Mouse (Mus musculus): Measurements from ENCODE around the gene Endog. TPM values are rescaled to one million over a fixed set of nuclear protein-coding genes. Genes with fewer than 3 reads are reported as not detected.

The Endog gene
- polyA plus RNA-seq, 1 experiment from 2014 or later = 58.2 TPM

DNA sequence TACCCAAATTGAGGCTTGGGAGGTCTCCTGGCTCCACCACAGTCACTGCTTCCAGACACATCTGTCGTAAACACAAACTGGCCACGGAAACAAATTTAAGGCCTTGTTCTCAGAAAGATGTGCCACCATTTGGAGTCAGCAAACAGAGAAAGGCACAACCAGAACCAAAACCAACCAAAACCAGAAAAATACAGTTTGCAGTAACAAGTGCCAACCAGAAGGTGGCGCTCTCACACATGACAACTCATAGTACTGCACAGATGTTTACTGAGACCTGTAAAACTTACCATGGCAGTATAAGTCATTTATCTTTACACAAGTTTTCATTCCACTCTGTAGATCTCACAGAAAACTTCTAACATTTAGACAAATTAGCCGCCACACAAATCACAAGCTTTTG is 4.6 kb upstream of the Endog start:
- 63% methylated on average over 4 of the region's 4 CpGs for WGBS
- H3K4me2 ChIP-seq (ENCODE audit: low read length) = no peak overlapping the region
- TF ChIP-seq CTCF (IDR thresholded peaks at IDR 0.05; ENCODE audit: low read depth) = peak; percentile 50
- H3K36me3 ChIP-seq (ENCODE audit: insufficient read depth, low read length) = no peaks in the 10 kb centered on the region
- H3K27ac ChIP-seq = no peak overlapping the region
- no peak for ATAC-seq (replicated peaks; ENCODE audit: low FRiP score, low read depth)
- no peak overlapping the region for H3K9ac ChIP-seq (ENCODE audit: low read depth, low read length)
- no peak for DNase-seq (ENCODE audit: low spot score)
- H3K27me3 ChIP-seq (ENCODE audit: insufficient read depth, low read length) = no peaks in the 10 kb centered on the region
- H3K4me1 ChIP-seq (replicated peaks; ENCODE audit: insufficient read depth, low read length) = no peaks in the 10 kb centered on the region; the same call in 1 of the 2 replicates
- no peak overlapping the region for H3K4me3 ChIP-seq (replicated peaks; ENCODE audit: low read depth, low read length)
- H3K9me3 ChIP-seq (replicated peaks; ENCODE audit: low read length) = no peaks in the 10 kb centered on the region

DNA sequence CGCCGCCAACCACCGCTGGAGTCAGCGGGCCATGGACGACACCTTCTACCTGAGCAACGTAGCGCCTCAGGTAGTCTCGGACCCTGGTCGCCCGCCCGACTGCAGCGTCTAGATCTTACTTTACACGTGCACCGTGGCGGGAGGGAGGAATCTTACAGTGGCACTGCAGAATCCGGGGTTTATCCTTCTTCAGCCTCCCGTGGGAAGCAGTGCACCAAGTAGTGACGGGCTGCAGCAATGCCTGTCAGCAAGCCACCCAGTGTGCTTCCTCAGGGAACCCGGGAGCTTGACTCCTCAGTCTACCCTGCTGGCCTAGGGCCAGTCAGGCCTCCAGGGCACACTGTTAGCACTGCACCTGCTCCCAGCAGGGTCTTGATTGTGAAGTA is 697 bp downstream of the Endog start:
- no peaks in the 10 kb centered on the region for H3K9me3 ChIP-seq (replicated peaks; ENCODE audit: low read length)
- peaks cover 31% of the 10 kb centered on the region for H3K36me3 ChIP-seq (ENCODE audit: insufficient read depth, low read length)
- H3K4me3 ChIP-seq (replicated peaks; ENCODE audit: low read depth, low read length) = peak overlapping the region; percentile 62
- ATAC-seq (replicated peaks; ENCODE audit: low FRiP score, low read depth) (peak; percentile 12; the same call in 1 of the 2 replicates), DNase-seq (ENCODE audit: low spot score) (no peak)
- peaks cover 5% of the 10 kb centered on the region for H3K4me1 ChIP-seq (replicated peaks; ENCODE audit: insufficient read depth, low read length)
- no peak for TF ChIP-seq CTCF (IDR thresholded peaks at IDR 0.05; ENCODE audit: low read depth)
- WGBS = under 1% methylated on average over 19 of the region's 19 CpGs
- H3K27me3 ChIP-seq (ENCODE audit: insufficient read depth, low read length) = no peaks in the 10 kb centered on the region
- peak overlapping the region; percentile 97 for H3K4me2 ChIP-seq (ENCODE audit: low read length)
- peak overlapping the region; percentile 89; the same call in 1 of the 2 replicates for H3K27ac ChIP-seq
- peak overlapping the region; percentile 72 for H3K9ac ChIP-seq (ENCODE audit: low read depth, low read length)

DNA sequence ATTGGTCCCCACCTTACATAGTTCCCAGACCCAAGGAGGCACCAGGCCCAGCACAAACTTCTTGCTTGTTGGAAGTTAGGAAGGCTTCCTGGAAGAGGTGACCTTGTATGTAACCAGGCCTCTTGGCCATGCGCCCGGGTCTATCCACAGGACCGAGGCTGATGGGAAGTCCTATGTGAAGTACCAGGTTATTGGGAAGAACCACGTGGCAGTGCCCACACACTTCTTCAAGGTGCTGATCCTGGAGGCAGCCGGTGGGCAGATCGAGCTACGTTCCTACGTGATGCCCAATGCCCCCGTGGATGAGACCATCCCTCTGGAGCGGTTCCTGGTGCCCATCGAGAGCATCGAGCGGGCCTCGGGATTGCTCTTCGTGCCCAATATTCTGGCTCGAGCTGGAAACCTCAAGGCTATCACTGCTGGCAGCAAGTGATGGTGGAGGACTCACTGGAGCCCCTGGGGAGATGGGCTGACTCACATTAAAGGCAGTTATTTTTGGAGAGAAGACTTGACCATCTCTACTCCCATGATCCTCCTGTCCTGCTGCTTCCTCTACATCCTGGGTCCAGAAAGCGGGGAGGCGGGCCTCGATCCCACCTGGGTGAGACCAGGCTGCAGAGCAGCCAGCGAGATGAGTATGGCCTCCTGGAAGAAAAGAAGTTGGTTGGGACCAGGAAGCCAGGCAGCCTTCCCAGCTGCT is 2.4 kb downstream of the Endog start:
- ATAC-seq (replicated peaks; ENCODE audit: low FRiP score, low read depth) = no peak
- 95% methylated on average over 20 of the region's 20 CpGs for WGBS

DNA sequence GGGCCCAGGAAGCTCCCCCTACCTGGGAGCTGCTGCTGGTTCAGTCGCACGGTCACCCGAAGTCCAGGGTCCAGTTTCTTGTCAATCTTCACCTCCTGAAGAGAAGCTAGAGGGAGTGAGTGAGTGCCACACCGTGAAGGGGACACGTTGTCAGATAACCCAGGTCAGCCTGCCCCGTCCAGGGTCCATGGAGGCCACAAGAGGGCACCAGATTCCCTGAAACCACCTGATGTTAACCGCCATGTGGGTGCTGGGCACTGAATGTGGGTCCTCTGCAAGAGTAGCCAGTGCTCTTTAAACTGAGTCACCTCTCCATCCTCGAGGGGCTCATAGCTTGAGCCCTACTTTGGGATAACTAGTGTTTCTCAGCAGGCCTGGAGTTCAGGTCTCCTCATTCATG is 4.6 kb downstream of the Endog start:
- Histone ChIP-seq H3K27me3 (ENCODE audit: insufficient read depth, low read length) (no peaks in the 10 kb centered on the region), H3K4me2 (ENCODE audit: low read length) (no peak overlapping the region), H3K36me3 (ENCODE audit: insufficient read depth, low read length) (peaks cover 31% of the 10 kb centered on the region), H3K9ac (ENCODE audit: low read depth, low read length) (no peak overlapping the region), H3K4me1 (replicated peaks; ENCODE audit: insufficient read depth, low read length) (peaks cover 15% of the 10 kb centered on the region), H3K27ac (no peak overlapping the region), H3K4me3 (replicated peaks; ENCODE audit: low read depth, low read length) (no peak overlapping the region), H3K9me3 (replicated peaks; ENCODE audit: low read length) (no peaks in the 10 kb centered on the region)
- TF ChIP-seq CTCF (IDR thresholded peaks at IDR 0.05; ENCODE audit: low read depth) = peak; percentile 40; the same call in 1 of the 2 replicates
- WGBS = 91% methylated on average over 8 of the region's 8 CpGs
- DNase-seq (ENCODE audit: low spot score) (no peak), ATAC-seq (replicated peaks; ENCODE audit: low FRiP score, low read depth) (no peak)

More for the DNA sequence above, 2.4 kb downstream of the Endog start:
- peaks cover 31% of the 10 kb centered on the region for H3K36me3 ChIP-seq (ENCODE audit: insufficient read depth, low read length)
- no peaks in the 10 kb centered on the region for H3K9me3 ChIP-seq (replicated peaks; ENCODE audit: low read length)
- H3K4me1 ChIP-seq (replicated peaks; ENCODE audit: insufficient read depth, low read length) = peaks cover 15% of the 10 kb centered on the region
- H3K9ac ChIP-seq (ENCODE audit: low read depth, low read length) = no peak overlapping the region
- no peaks in the 10 kb centered on the region for H3K27me3 ChIP-seq (ENCODE audit: insufficient read depth, low read length)
- no peak overlapping the region for H3K27ac ChIP-seq
- no peak for DNase-seq (ENCODE audit: low spot score)
- no peak overlapping the region for H3K4me3 ChIP-seq (replicated peaks; ENCODE audit: low read depth, low read length)
- no peak overlapping the region for H3K4me2 ChIP-seq (ENCODE audit: low read length)
- TF ChIP-seq CTCF (IDR thresholded peaks at IDR 0.05; ENCODE audit: low read depth) = no peak

DNA sequence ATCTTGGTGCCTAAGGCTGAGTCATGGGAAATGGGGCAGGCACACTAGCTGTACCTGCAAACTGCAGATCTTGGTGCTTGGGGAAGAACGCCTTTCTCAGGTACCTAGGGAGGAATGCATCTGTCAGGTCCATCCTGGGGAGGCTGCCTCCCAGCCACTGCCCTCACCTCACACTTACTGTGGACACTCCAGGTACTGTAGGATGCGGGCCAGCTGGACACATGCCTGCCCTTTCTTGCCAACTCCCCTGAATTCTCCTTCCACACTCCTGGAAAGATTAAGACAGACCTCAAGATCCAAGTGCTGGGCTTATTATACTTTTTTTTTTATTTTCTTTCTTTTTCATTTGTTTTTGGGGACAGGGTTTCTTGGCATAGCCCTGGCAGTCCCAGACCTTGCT is 5.3 kb downstream of the Endog start:
- DNase-seq (ENCODE audit: low spot score) (no peak), ATAC-seq (replicated peaks; ENCODE audit: low FRiP score, low read depth) (no peak)
- H3K27ac ChIP-seq = no peak overlapping the region
- H3K4me2 ChIP-seq (ENCODE audit: low read length) = no peak overlapping the region
- H3K4me3 ChIP-seq (replicated peaks; ENCODE audit: low read depth, low read length) = no peak overlapping the region
- H3K27me3 ChIP-seq (ENCODE audit: insufficient read depth, low read length) = no peaks in the 10 kb centered on the region
- no peak for TF ChIP-seq CTCF (IDR thresholded peaks at IDR 0.05; ENCODE audit: low read depth)
- 100% methylated on average over 2 of the region's 2 CpGs for WGBS
- H3K9ac ChIP-seq (ENCODE audit: low read depth, low read length) = no peak overlapping the region
- H3K4me1 ChIP-seq (replicated peaks; ENCODE audit: insufficient read depth, low read length) = peaks cover 15% of the 10 kb centered on the region
- H3K36me3 ChIP-seq (ENCODE audit: insufficient read depth, low read length) = peaks cover 31% of the 10 kb centered on the region
- no peaks in the 10 kb centered on the region for H3K9me3 ChIP-seq (replicated peaks; ENCODE audit: low read length)

DNA sequence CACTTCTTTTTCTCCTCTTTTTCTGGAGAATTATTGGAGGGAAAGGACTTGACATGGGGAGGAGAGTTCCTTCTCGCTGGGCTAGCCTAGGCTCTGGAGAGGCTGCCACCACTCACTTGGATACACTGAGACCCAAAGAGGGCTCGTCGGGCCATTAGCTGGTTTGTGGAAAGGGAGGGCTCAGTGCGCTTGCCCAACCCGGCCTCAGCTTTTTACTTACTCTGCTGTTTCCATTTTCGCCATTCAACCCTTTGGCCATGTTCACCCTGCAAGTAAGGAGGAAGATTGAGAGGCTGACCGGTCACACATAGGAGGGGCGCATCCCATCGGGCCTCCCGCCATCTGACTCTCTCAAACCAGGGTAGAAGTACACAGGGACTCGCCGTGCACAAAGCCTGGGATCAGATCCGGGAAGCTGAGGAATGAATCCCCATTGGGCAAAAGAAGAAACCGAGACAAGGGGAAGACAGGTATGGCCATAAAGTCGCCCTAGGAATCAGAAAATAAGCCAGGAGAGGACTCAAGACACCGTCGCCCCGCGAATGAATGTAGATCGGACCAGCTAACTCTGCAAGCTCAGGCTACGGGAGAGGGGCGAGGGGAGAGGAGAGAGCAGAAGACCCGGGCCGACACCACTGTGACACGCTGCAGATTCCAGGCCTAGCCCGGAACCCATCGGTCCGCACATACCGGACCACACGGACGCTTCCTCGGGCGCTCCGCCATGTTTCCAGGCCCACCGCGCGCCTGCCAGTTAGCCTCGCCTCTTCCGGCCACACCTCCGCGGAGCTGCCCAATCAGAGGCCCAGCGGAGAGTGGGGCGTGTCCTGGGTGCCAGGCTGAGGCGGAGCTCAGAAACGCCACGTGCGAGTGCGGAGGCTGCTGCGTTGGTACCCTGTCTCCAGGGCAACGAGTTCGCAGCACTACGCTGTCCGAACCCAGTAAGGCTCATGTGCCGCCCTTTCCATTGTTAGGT is 6.7 kb downstream of the Endog start, which contains the start of gene Spout1:
Spout1 (minus strand) TSS at position 760 of the 976 bp plus-strand sequence.
- WGBS = 3% methylated on average over 54 of the region's 54 CpGs
- TF ChIP-seq CTCF (IDR thresholded peaks at IDR 0.05; ENCODE audit: low read depth) = no peak; the same call in 1 of the 2 replicates
- peak within 1 kb of the TSS; percentile 65 for H3K4me3 ChIP-seq (replicated peaks; ENCODE audit: low read depth, low read length)
- peak within 1 kb of the TSS; percentile 26; the same call in 1 of the 2 replicates for H3K27ac ChIP-seq
- peaks cover 30% of the 10 kb centered on the region for H3K36me3 ChIP-seq (ENCODE audit: insufficient read depth, low read length)
- ATAC-seq (replicated peaks; ENCODE audit: low FRiP score, low read depth) (peak; percentile 97), DNase-seq (ENCODE audit: low spot score) (peak; percentile 98)
- peaks cover 10% of the 10 kb centered on the region for H3K4me1 ChIP-seq (replicated peaks; ENCODE audit: insufficient read depth, low read length)
- H3K27me3 ChIP-seq (ENCODE audit: insufficient read depth, low read length) = no peaks in the 10 kb centered on the region
- peak within 1 kb of the TSS; percentile 84 for H3K4me2 ChIP-seq (ENCODE audit: low read length)
- H3K9ac ChIP-seq (ENCODE audit: low read depth, low read length) = peak within 1 kb of the TSS; percentile 78
- H3K9me3 ChIP-seq (replicated peaks; ENCODE audit: low read length) = no peaks in the 10 kb centered on the region

Measured in kidney, postnatal 0 days (tissue).